Mouse (Mus musculus): ENCODE results near the gene Arv1. TPM values are rescaled to one million over a fixed set of nuclear protein-coding genes. Genes with fewer than 3 reads are reported as not detected.

The Arv1 gene
- polyA plus RNA-seq, 2 experiments, result 4.2 to 6.0 TPM

GRCm38 (mm10) chr8:124758544-124758943 lies 36.6 kb downstream of the Arv1 start:
- Histone ChIP-seq H3K9ac (replicated peaks) (no peak overlapping the region), H3K36me3 (replicated peaks; ENCODE audit: control insufficient read depth, insufficient read depth, low read depth) (no peaks in the 10 kb centered on the region), H3K4me1 (replicated peaks; ENCODE audit: control insufficient read depth in 2 of 2, insufficient read depth in 2 of 2, low read length in 1 of 2) (peaks cover 0 to 5% of the 10 kb centered on the region in 2 experiments; a peak in 2 of 4 replicates), H3K27me3 (ENCODE audit: control insufficient read depth, insufficient read depth, low read length) (no peaks in the 10 kb centered on the region), H3K27ac (no peak overlapping the region), H3K9me3 (ENCODE audit: control insufficient read depth, low read length) (no peaks in the 10 kb centered on the region), H3K4me2 (ENCODE audit: low read depth) (no peak overlapping the region), H3K4me3 (ENCODE audit: insufficient read depth in 1 of 2, low read depth in 2 of 2, low read length in 2 of 2) (no peak overlapping the region)
- WGBS (ENCODE audit: insufficient replicate concordance), result 25% methylated on average over 3 of the region's 3 CpGs
- TF ChIP-seq EP300 (IDR thresholded peaks at IDR 0.05; ENCODE audit: low read depth) (no peak), CTCF (IDR thresholded peaks at IDR 0.05; ENCODE audit: low read depth) (peak; percentile 68)
- ATAC-seq (ENCODE audit: insufficient read depth) (no peak), DNase-seq (ENCODE audit: low read depth in 3 of 3, low spot score in 3 of 3) (no peak)

DNA sequence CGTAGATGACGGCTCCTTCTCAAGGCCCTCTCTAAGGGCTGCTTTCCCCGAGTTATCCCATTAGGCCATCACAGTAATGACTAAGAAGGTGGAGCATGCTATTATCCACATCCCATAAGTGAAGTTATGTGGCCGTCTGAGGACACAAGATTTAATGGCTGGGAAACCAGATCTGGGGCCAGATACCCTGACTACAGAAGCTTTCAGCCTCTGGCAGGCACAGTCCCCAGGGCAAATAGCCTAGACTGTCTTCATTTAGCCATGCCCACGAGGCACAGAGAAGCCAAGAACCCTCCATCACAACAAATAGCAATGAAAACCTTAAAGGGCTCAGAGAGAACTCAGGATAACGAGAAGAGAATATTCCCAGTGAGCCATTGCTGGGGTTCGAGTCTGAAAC lies 41.1 kb downstream of the Arv1 start:
- H3K4me2 ChIP-seq (ENCODE audit: low read depth), result no peak overlapping the region
- no peaks in the 10 kb centered on the region for H3K9me3 ChIP-seq (ENCODE audit: control insufficient read depth, low read length)
- DNase-seq (ENCODE audit: low read depth in 3 of 3, low spot score in 3 of 3) (no peak), ATAC-seq (ENCODE audit: insufficient read depth) (no peak)
- no peak for TF ChIP-seq EP300 (IDR thresholded peaks at IDR 0.05; ENCODE audit: low read depth)
- TF ChIP-seq CTCF (IDR thresholded peaks at IDR 0.05; ENCODE audit: low read depth), result no peak
- no peaks in the 10 kb centered on the region for H3K36me3 ChIP-seq (replicated peaks; ENCODE audit: control insufficient read depth, insufficient read depth, low read depth)
- no peak overlapping the region for H3K9ac ChIP-seq (replicated peaks)
- no peak overlapping the region for H3K27ac ChIP-seq
- WGBS (ENCODE audit: insufficient replicate concordance), result 62% methylated on average over 7 of the region's 7 CpGs
- no peaks in the 10 kb centered on the region for H3K27me3 ChIP-seq (ENCODE audit: control insufficient read depth, insufficient read depth, low read length)
- no peak overlapping the region for H3K4me3 ChIP-seq (ENCODE audit: insufficient read depth in 1 of 2, low read depth in 2 of 2, low read length in 2 of 2)
- H3K4me1 ChIP-seq (replicated peaks; ENCODE audit: control insufficient read depth in 2 of 2, insufficient read depth in 2 of 2, low read length in 1 of 2), result peaks cover 0 to 2% of the 10 kb centered on the region in 2 experiments; a peak in 2 of 4 replicates

- DNase-seq (ENCODE audit: low read depth in 3 of 3, low spot score in 3 of 3), result no peak
- TF ChIP-seq CTCF (IDR thresholded peaks at IDR 0.05; ENCODE audit: low read depth) (no peak), EP300 (IDR thresholded peaks at IDR 0.05; ENCODE audit: low read depth) (no peak)
- no peaks in the 10 kb centered on the region for H3K27me3 ChIP-seq (ENCODE audit: control insufficient read depth, insufficient read depth, low read length)
These were observed 50.5 kb downstream of the Arv1 start for GRCm38 (mm10) chr8:124772389-124772788.

GRCm38 (mm10) chr8:124775695-124776094 lies 53.8 kb downstream of the Arv1 start:
- TF ChIP-seq EP300 (IDR thresholded peaks at IDR 0.05; ENCODE audit: low read depth), result no peak
- TF ChIP-seq CTCF (IDR thresholded peaks at IDR 0.05; ENCODE audit: low read depth), result peak; percentile 87
- Histone ChIP-seq H3K9ac (replicated peaks) (no peak overlapping the region), H3K9me3 (ENCODE audit: control insufficient read depth, low read length) (no peaks in the 10 kb centered on the region), H3K4me2 (ENCODE audit: low read depth) (no peak overlapping the region), H3K36me3 (replicated peaks; ENCODE audit: control insufficient read depth, insufficient read depth, low read depth) (no peaks in the 10 kb centered on the region), H3K4me3 (ENCODE audit: insufficient read depth in 1 of 2, low read depth in 2 of 2, low read length in 2 of 2) (no peak overlapping the region), H3K27me3 (ENCODE audit: control insufficient read depth, insufficient read depth, low read length) (no peaks in the 10 kb centered on the region), H3K27ac (no peak overlapping the region), H3K4me1 (replicated peaks; ENCODE audit: control insufficient read depth in 2 of 2, insufficient read depth in 2 of 2, low read length in 1 of 2) (peaks cover 0 to 3% of the 10 kb centered on the region in 2 experiments; a peak in 1 of 4 replicates)
- no peak for ATAC-seq (ENCODE audit: insufficient read depth)
- peak in 2 of 3 experiments; percentile 28 to 32 for DNase-seq (ENCODE audit: low read depth in 3 of 3, low spot score in 3 of 3)
- 12% methylated on average over 16 of the region's 16 CpGs for WGBS (ENCODE audit: insufficient replicate concordance)

More at GRCm38 (mm10) chr8:124772389-124772788, 50.5 kb downstream of the Arv1 start:
- ATAC-seq (ENCODE audit: insufficient read depth), result no peak
- Histone ChIP-seq H3K4me3 (ENCODE audit: insufficient read depth in 1 of 2, low read depth in 2 of 2, low read length in 2 of 2) (no peak overlapping the region), H3K9ac (replicated peaks) (no peak overlapping the region), H3K9me3 (ENCODE audit: control insufficient read depth, low read length) (no peaks in the 10 kb centered on the region), H3K4me2 (ENCODE audit: low read depth) (no peak overlapping the region), H3K27ac (no peak overlapping the region), H3K4me1 (replicated peaks; ENCODE audit: control insufficient read depth in 2 of 2, insufficient read depth in 2 of 2, low read length in 1 of 2) (peaks cover 0 to 3% of the 10 kb centered on the region in 2 experiments; a peak in 1 of 4 replicates), H3K36me3 (replicated peaks; ENCODE audit: control insufficient read depth, insufficient read depth, low read depth) (no peaks in the 10 kb centered on the region)
- 34% methylated on average over 2 of the region's 2 CpGs for WGBS (ENCODE audit: insufficient replicate concordance)

- peaks cover 0 to 3% of the 10 kb centered on the region in 2 experiments; a peak in 1 of 4 replicates for H3K4me1 ChIP-seq (replicated peaks; ENCODE audit: control insufficient read depth in 2 of 2, insufficient read depth in 2 of 2, low read length in 1 of 2)
- H3K27me3 ChIP-seq (ENCODE audit: control insufficient read depth, insufficient read depth, low read length), result no peaks in the 10 kb centered on the region
- no peak for DNase-seq (ENCODE audit: low read depth in 3 of 3, low spot score in 3 of 3)
- no peak for ATAC-seq (ENCODE audit: insufficient read depth)
- WGBS (ENCODE audit: insufficient replicate concordance), result 8% methylated on average over 7 of the region's 7 CpGs
- H3K36me3 ChIP-seq (replicated peaks; ENCODE audit: control insufficient read depth, insufficient read depth, low read depth), result no peaks in the 10 kb centered on the region
- no peak overlapping the region for H3K4me2 ChIP-seq (ENCODE audit: low read depth)
- no peak overlapping the region for H3K4me3 ChIP-seq (ENCODE audit: insufficient read depth in 1 of 2, low read depth in 2 of 2, low read length in 2 of 2)
- H3K9me3 ChIP-seq (ENCODE audit: control insufficient read depth, low read length), result no peaks in the 10 kb centered on the region
- TF ChIP-seq CTCF (IDR thresholded peaks at IDR 0.05; ENCODE audit: low read depth), result no peak
- no peak for TF ChIP-seq EP300 (IDR thresholded peaks at IDR 0.05; ENCODE audit: low read depth)
- H3K9ac ChIP-seq (replicated peaks), result no peak overlapping the region
- no peak overlapping the region for H3K27ac ChIP-seq
These were observed 58.3 kb downstream of the Arv1 start for GRCm38 (mm10) chr8:124780236-124780635.
